Mouse (Mus musculus) frontal cortex, adult (tissue): ENCODE measurements around the gene Ptk7.

Experiments
- ATAC-seq: cut with Nextera tagmentation; 2 replicates; pipeline ENCODE4 v1.9.2; 2017; ENCODE audit warnings: mild to moderate bottlenecking, moderate library complexity, mixed read lengths; ENCODE audit not compliant: low TSS enrichment

Gene Ptk7

GRCm38 (mm10) chr17:46644916-46645475, 15.7 kb upstream of the Ptk7 start:
- no peak for ATAC-seq

GRCm38 (mm10) chr17:46644152-46644805, 15.0 kb upstream of the Ptk7 start:
- no peak for ATAC-seq

GRCm38 (mm10) chr17:46642060-46642459, 12.8 kb upstream of the Ptk7 start:
- ATAC-seq, result no peak

GRCm38 (mm10) chr17:46639929-46640328, 10.6 kb upstream of the Ptk7 start:
- no peak for ATAC-seq

- ATAC-seq, result no peak; the same call in 1 of the 2 replicates
Measured at GRCm38 (mm10) chr17:46636831-46637523, 7.7 kb upstream of the Ptk7 start.

- no peak for ATAC-seq
Measured at GRCm38 (mm10) chr17:46629685-46630441, 559 bp upstream of the Ptk7 start.

GRCm38 (mm10) chr17:46628471-46628790, 873 bp downstream of the Ptk7 start:
- ATAC-seq, result peak; percentile 3; the same call in 1 of the 2 replicates

GRCm38 (mm10) chr17:46627409-46627808, 1.9 kb downstream of the Ptk7 start:
- ATAC-seq, result no peak

- no peak for ATAC-seq
Measured at GRCm38 (mm10) chr17:46624598-46624997, 4.7 kb downstream of the Ptk7 start.

- ATAC-seq, result no peak
Measured at GRCm38 (mm10) chr17:46623819-46624557, 5.3 kb downstream of the Ptk7 start.

GRCm38 (mm10) chr17:46622269-46622668, 7.0 kb downstream of the Ptk7 start:
- ATAC-seq, result no peak

- ATAC-seq, result peak; percentile 61
Measured at GRCm38 (mm10) chr17:46621324-46621723, 8.0 kb downstream of the Ptk7 start.

- ATAC-seq, result no peak
Measured at GRCm38 (mm10) chr17:46619683-46620357, 9.5 kb downstream of the Ptk7 start.

- no peak for ATAC-seq
Measured at GRCm38 (mm10) chr17:46618769-46619682, 10.3 kb downstream of the Ptk7 start.

GRCm38 (mm10) chr17:46618394-46618768, 10.9 kb downstream of the Ptk7 start:
- ATAC-seq, result no peak

GRCm38 (mm10) chr17:46617799-46618198, 11.5 kb downstream of the Ptk7 start:
- ATAC-seq, result no peak

- ATAC-seq, result no peak
Measured at GRCm38 (mm10) chr17:46613229-46613628, 16.1 kb downstream of the Ptk7 start.

- ATAC-seq, result no peak
Measured at GRCm38 (mm10) chr17:46612820-46613219, 16.5 kb downstream of the Ptk7 start.

GRCm38 (mm10) chr17:46612189-46612588, 17.1 kb downstream of the Ptk7 start:
- no peak for ATAC-seq

GRCm38 (mm10) chr17:46611316-46611715, 18.0 kb downstream of the Ptk7 start:
- no peak for ATAC-seq
